Mouse (Mus musculus): Measurements from ENCODE around the gene Asb2. TPM values are rescaled to one million over a fixed set of nuclear protein-coding genes. Genes with fewer than 3 reads are reported as not detected.
A peak's percentile ranks its signal among the peaks of the same experiment; 100 is the strongest.

Gene Asb2
- polyA plus RNA-seq, 1 experiment: 1.7 TPM

- no peak for TF ChIP-seq FLI1 (IDR thresholded peaks at IDR 0.05; ENCODE audit: low read length)
- no peak for TF ChIP-seq GATA1 (IDR thresholded peaks at IDR 0.05; ENCODE audit: borderline replicate concordance, low read length)
- Histone ChIP-seq H3K27me3 (replicated peaks) (peaks cover 19% of the 10 kb centered on the region), H3K9me3 (peaks cover 7% of the 10 kb centered on the region; the same call in 1 of the 2 replicates), H3K4me1 (peaks cover 15% of the 10 kb centered on the region), H3K4me3 (replicated peaks) (no peak overlapping the region), H3K36me3 (replicated peaks; ENCODE audit: low read length) (no peaks in the 10 kb centered on the region)
Observed at GRCm38 (mm10) chr12:103380226-103380625, 24.4 kb upstream of the Asb2 start.

GRCm38 (mm10) chr12:103376774-103377173 lies 21.0 kb upstream of the Asb2 start:
- no peak for TF ChIP-seq GATA1 (IDR thresholded peaks at IDR 0.05; ENCODE audit: borderline replicate concordance, low read length)
- TF ChIP-seq FLI1 (IDR thresholded peaks at IDR 0.05; ENCODE audit: low read length): no peak
- no peak overlapping the region for H3K4me3 ChIP-seq (replicated peaks)
- peaks cover 14% of the 10 kb centered on the region; the same call in 1 of the 2 replicates for H3K9me3 ChIP-seq
- H3K27me3 ChIP-seq (replicated peaks): peaks cover 36% of the 10 kb centered on the region
- no peaks in the 10 kb centered on the region for H3K36me3 ChIP-seq (replicated peaks; ENCODE audit: low read length)
- no peaks in the 10 kb centered on the region; the same call in 1 of the 2 replicates for H3K4me1 ChIP-seq

- H3K27me3 ChIP-seq (replicated peaks): peaks cover 36% of the 10 kb centered on the region
- no peak overlapping the region for H3K4me3 ChIP-seq (replicated peaks)
- peaks cover 14% of the 10 kb centered on the region; the same call in 1 of the 2 replicates for H3K9me3 ChIP-seq
- no peaks in the 10 kb centered on the region for H3K36me3 ChIP-seq (replicated peaks; ENCODE audit: low read length)
- no peaks in the 10 kb centered on the region; the same call in 1 of the 2 replicates for H3K4me1 ChIP-seq
- no peak for TF ChIP-seq FLI1 (IDR thresholded peaks at IDR 0.05; ENCODE audit: low read length)
- no peak for TF ChIP-seq GATA1 (IDR thresholded peaks at IDR 0.05; ENCODE audit: borderline replicate concordance, low read length)
Observed at GRCm38 (mm10) chr12:103376124-103376523, 20.3 kb upstream of the Asb2 start.

GRCm38 (mm10) chr12:103373530-103374236 lies 17.9 kb upstream of the Asb2 start:
- TF ChIP-seq FLI1 (IDR thresholded peaks at IDR 0.05; ENCODE audit: low read length): no peak
- TF ChIP-seq GATA1 (IDR thresholded peaks at IDR 0.05; ENCODE audit: borderline replicate concordance, low read length): no peak
- H3K4me1 ChIP-seq: peaks cover 2% of the 10 kb centered on the region; the same call in 1 of the 2 replicates
- H3K36me3 ChIP-seq (replicated peaks; ENCODE audit: low read length): no peaks in the 10 kb centered on the region
- H3K27me3 ChIP-seq (replicated peaks): peaks cover 44% of the 10 kb centered on the region
- H3K4me3 ChIP-seq (replicated peaks): peak overlapping the region; percentile 38
- peaks cover 7% of the 10 kb centered on the region; the same call in 1 of the 2 replicates for H3K9me3 ChIP-seq

GRCm38 (mm10) chr12:103371711-103372110 lies 15.9 kb upstream of the Asb2 start:
- Histone ChIP-seq H3K36me3 (replicated peaks; ENCODE audit: low read length) (no peaks in the 10 kb centered on the region), H3K4me1 (peaks cover 14% of the 10 kb centered on the region)

GRCm38 (mm10) chr12:103370861-103371260 lies 15.1 kb upstream of the Asb2 start:
- TF ChIP-seq FLI1 (IDR thresholded peaks at IDR 0.05; ENCODE audit: low read length): no peak
- no peak for TF ChIP-seq GATA1 (IDR thresholded peaks at IDR 0.05; ENCODE audit: borderline replicate concordance, low read length)
- H3K36me3 ChIP-seq (replicated peaks; ENCODE audit: low read length): no peaks in the 10 kb centered on the region
- peaks cover 7% of the 10 kb centered on the region; the same call in 1 of the 2 replicates for H3K9me3 ChIP-seq
- peaks cover 14% of the 10 kb centered on the region for H3K4me1 ChIP-seq
- H3K4me3 ChIP-seq (replicated peaks): no peak overlapping the region
- peaks cover 56% of the 10 kb centered on the region for H3K27me3 ChIP-seq (replicated peaks)

More at GRCm38 (mm10) chr12:103371711-103372110, 15.9 kb upstream of the Asb2 start:
- Histone ChIP-seq H3K27me3 (replicated peaks) (peaks cover 54% of the 10 kb centered on the region), H3K9me3 (peaks cover 7% of the 10 kb centered on the region; the same call in 1 of the 2 replicates), H3K4me3 (replicated peaks) (no peak overlapping the region)
- TF ChIP-seq FLI1 (IDR thresholded peaks at IDR 0.05; ENCODE audit: low read length) (no peak), GATA1 (IDR thresholded peaks at IDR 0.05; ENCODE audit: borderline replicate concordance, low read length) (no peak)

- peak overlapping the region; percentile 62 for H3K4me3 ChIP-seq (replicated peaks)
- H3K4me1 ChIP-seq: peaks cover 14% of the 10 kb centered on the region
- no peaks in the 10 kb centered on the region for H3K9me3 ChIP-seq
- TF ChIP-seq GATA1 (IDR thresholded peaks at IDR 0.05; ENCODE audit: borderline replicate concordance, low read length): no peak
- TF ChIP-seq FLI1 (IDR thresholded peaks at IDR 0.05; ENCODE audit: low read length): no peak
- H3K36me3 ChIP-seq (replicated peaks; ENCODE audit: low read length): no peaks in the 10 kb centered on the region
- H3K27me3 ChIP-seq (replicated peaks): peaks cover 62% of the 10 kb centered on the region
Observed at GRCm38 (mm10) chr12:103368777-103369176, 13.0 kb upstream of the Asb2 start.

- no peak overlapping the region for H3K4me3 ChIP-seq (replicated peaks)
- TF ChIP-seq FLI1 (IDR thresholded peaks at IDR 0.05; ENCODE audit: low read length) (no peak), GATA1 (IDR thresholded peaks at IDR 0.05; ENCODE audit: borderline replicate concordance, low read length) (no peak)
- peaks cover 14% of the 10 kb centered on the region for H3K4me1 ChIP-seq
- H3K9me3 ChIP-seq: no peaks in the 10 kb centered on the region
- peaks cover 60% of the 10 kb centered on the region for H3K27me3 ChIP-seq (replicated peaks)
- no peaks in the 10 kb centered on the region for H3K36me3 ChIP-seq (replicated peaks; ENCODE audit: low read length)
Observed at GRCm38 (mm10) chr12:103368326-103368669, 12.5 kb upstream of the Asb2 start.

GRCm38 (mm10) chr12:103367620-103368325 lies 12.0 kb upstream of the Asb2 start:
- no peaks in the 10 kb centered on the region for H3K36me3 ChIP-seq (replicated peaks; ENCODE audit: low read length)
- H3K4me3 ChIP-seq (replicated peaks): peak overlapping the region; percentile 72
- no peaks in the 10 kb centered on the region for H3K9me3 ChIP-seq
- peaks cover 57% of the 10 kb centered on the region for H3K27me3 ChIP-seq (replicated peaks)
- TF ChIP-seq GATA1 (IDR thresholded peaks at IDR 0.05; ENCODE audit: borderline replicate concordance, low read length) (no peak), FLI1 (IDR thresholded peaks at IDR 0.05; ENCODE audit: low read length) (no peak)
- peaks cover 14% of the 10 kb centered on the region for H3K4me1 ChIP-seq

- H3K4me3 ChIP-seq (replicated peaks): no peak overlapping the region
- peaks cover 62% of the 10 kb centered on the region for H3K27me3 ChIP-seq (replicated peaks)
- TF ChIP-seq FLI1 (IDR thresholded peaks at IDR 0.05; ENCODE audit: low read length) (no peak), GATA1 (IDR thresholded peaks at IDR 0.05; ENCODE audit: borderline replicate concordance, low read length) (no peak)
- H3K9me3 ChIP-seq: no peaks in the 10 kb centered on the region
- H3K4me1 ChIP-seq: peaks cover 14% of the 10 kb centered on the region
- H3K36me3 ChIP-seq (replicated peaks; ENCODE audit: low read length): no peaks in the 10 kb centered on the region
Observed at GRCm38 (mm10) chr12:103367171-103367570, 11.4 kb upstream of the Asb2 start.
